Mouse (Mus musculus) retina, embryonic 14.5 days (tissue): Measurements from ENCODE around the gene Atg4a.

Source experiments
- DNase-seq: peaks from one replicate; pipeline ENCODE4 v3.0.0-alpha.2; 2015; ENCODE audit warnings: low spot score

The Atg4a gene

GRCm38 (mm10) chrX:140956272-140956940 is at the start of gene Atg4a, which contains the start of gene Psmd10:
Gene Atg4a, plus strand, starts transcription at chrX:140956907.
Gene Psmd10, minus strand, starts transcription at chrX:140956728.
- peak; percentile 90 for DNase-seq

DNA sequence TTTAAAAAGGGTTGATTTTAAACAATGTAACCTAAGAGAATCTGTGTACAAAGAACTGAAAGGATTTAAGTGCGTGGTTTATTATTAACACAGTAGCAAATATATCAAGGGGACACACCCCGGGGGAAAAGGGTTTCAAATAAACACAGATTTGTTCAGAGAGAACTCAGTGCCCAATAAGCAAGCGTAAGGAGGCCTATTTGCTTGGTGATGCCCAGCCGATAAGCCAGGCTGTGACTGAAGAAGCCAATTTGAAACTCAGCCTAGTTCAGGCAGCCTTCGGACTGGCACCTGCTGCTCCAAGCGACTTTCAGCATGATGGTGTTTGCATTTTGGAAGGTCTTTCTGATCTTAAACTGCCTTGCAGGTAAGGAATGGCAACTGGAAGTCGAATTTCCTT is 49.3 kb upstream of the Atg4a start, which contains the start of gene Vsig1:
Vsig1 (plus strand) TSS at position 249 of the 400 bp plus-strand sequence.
- DNase-seq, result no peak

DNA sequence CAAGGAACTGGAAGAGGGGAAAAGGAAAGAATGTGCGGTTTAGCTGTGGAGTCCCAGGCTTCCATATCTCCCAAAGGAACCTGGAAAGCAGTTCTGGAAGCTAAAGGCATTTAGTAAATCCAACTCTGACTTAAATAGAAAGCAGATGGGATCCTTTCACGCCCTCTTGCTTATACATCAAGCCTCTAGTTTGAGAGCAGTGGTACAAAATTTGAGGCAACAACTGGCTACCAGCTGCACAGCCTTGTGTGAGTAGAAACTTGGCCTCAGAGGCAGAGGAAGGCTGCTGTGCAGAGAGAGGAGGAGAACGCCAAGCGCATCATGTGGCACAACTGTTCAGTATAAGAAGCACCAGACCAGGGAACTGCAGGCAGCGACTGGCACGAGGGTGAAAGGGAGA is 35.4 kb upstream of the Atg4a start:
- DNase-seq, result no peak

- DNase-seq, result peak; percentile 2
These were observed 24.6 kb upstream of the Atg4a start for GRCm38 (mm10) chrX:140932066-140932465.

DNA sequence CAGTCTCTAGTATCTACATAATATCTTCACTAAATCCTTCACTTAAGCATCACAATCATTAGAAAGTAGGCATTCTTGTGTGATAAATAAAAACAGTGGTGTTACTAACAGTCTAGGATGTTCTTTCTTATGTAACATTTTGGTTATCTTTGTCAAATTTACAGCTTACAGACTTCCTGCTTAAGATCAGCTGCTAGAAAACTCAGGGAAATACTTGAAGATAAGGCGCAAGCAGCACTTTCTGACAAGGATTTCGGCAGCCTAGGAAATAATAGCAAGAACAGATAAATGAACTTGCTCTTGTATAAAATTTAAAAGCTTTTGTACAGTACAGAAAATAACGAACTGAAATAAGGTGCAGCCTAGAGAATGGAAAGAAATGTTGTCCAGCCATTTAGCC is 23.4 kb upstream of the Atg4a start:
- no peak for DNase-seq

GRCm38 (mm10) chrX:140936271-140936670 is 20.4 kb upstream of the Atg4a start:
- no peak for DNase-seq

DNA sequence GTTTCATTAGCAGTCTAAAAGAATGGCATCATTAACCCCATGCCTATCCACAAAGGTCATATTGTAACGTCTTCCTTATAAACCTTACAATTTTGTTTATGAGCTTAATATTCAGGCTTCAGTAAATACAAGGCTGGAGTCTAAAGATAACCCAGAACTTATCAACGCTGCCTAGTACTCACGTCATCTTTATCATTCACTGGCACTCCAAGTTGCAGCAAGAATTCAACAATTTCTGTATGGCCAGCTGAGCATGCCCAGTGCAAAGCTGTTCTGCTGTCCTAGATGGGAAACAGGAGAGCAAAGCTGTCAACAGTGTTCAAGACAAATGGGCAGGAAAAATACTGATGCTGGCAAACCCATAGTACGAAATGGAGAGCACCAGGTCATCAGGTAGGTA is 3.1 kb upstream of the Atg4a start:
- no peak for DNase-seq

DNA sequence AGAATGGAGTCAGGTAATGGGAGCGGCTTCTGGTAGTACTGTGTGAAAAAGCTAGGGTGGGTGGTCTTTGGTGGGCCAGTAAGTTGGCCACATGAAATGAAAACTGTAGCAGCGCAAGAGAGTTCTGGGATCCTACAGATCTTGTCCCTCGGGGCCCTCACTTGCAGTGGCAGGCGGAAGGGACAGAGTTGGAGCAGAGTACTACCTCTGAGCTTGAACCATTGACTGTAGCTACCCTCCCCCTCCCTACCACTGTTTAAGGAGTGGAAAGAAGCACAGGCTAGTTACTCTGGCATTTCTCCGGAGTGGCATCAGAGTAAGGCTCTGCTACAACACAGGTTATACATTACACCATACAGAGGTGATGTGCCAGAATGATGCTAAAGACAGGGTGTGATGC is 252 bp downstream of the Atg4a start:
- no peak for DNase-seq

GRCm38 (mm10) chrX:140978943-140979342 is 22.2 kb downstream of the Atg4a start:
- no peak for DNase-seq

- DNase-seq, result no peak
These were observed 22.8 kb downstream of the Atg4a start for GRCm38 (mm10) chrX:140979546-140979945.

DNA sequence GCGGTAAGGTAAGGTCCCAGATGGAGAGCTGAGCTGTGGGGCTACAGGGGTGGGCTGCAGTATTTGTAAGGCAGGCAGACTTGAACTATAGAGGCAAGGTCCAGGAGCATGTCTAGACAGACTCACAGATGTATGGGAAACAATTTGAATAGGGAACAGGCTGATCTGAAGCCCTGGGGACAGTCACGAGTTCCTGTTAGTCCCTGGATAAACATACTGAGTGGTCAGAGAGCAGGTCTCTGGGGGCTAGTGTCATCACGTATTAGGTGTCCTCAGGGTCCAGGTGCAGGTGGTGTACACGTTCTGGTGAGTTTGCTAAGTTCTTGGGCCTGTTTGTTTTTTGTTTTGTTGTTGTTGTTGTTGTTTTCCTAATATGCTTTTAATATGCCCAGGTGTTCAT is 23.5 kb downstream of the Atg4a start:
- DNase-seq, result no peak

- DNase-seq, result no peak
These were observed 26.7 kb downstream of the Atg4a start for GRCm38 (mm10) chrX:140983206-140983960.

GRCm38 (mm10) chrX:140984795-140985194 is 28.1 kb downstream of the Atg4a start:
- no peak for DNase-seq

DNA sequence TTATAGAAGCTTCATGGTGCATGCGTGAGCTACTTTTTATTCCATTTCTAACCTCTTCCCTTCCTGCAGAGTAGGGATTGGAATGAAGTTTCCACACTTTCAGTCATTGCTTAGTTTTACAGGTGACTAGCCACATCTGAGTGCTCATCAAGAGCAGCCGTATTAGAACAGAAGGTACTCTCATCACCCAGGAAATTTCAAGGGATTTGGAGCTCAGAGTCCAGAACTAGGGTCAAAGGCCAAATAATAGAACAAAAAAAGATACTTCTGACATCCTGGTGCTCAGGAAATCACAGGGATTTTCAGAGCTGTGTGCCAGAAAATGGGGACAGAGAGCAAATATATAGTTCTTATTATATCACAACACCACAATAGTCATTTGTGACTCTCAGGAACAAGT is 28.5 kb downstream of the Atg4a start:
- no peak for DNase-seq

DNA sequence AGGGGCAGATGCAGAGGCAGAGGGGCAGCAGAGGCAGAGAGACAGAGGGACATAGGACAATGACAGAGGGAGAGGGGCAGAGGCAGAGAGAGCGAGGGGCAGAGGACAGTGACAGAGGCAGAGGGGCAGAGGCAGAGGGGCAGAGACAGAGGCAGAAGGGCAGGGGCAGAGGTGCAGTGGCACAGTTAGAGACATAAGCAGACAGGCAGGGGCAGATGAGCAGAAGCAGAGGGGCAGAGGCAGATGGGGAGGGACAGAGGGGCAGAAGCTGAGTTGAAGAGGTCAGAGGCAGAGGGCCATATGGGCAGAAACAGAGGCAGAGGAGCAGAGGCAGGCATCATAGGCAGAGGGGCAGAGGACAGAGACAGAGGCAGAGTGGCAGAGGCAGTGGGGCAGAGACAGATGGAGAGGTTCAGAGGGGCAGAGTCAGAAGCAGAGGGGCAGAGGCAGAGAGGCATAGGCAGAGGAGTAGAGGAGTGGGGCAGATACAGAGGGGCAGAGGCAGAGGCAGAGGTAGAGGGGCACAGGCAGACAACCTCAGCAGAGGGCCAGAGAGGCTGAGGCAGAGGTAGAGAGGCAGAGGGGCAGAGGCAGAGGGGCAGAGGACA is 40.3 kb downstream of the Atg4a start:
- no peak for DNase-seq

DNA sequence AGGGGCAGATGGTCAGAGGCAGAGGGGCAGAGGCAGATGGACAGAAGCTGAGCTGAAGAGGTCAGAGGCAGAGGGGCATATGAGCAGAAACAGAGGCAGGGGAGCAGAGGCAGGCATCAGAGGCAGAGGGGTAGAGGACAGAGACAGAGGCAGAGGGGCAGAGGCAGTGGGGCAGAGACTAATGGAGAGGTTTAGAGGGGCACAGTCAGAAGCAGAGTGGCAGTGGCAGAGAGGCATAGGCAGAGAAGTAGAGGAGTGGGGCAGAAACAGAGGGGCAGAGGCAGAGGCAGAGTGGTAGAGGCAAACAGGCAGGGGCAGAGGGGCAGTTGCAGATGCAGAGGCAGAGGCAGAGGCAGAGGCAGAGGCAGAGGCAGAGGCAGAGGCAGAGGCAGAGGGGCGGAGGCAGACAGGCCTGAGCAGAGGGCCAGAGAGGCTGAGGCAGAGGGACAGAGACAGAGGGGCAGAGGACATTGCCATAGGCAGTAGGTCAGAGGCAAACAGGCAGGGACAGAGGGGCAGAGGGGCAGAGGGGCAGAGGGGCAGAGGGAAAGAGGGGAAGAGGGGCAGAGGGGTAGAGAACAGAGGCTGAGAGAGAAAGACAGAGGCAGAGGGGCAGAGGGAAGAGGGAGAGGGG is 41.3 kb downstream of the Atg4a start:
- no peak for DNase-seq

GRCm38 (mm10) chrX:140998885-140999284 is 42.2 kb downstream of the Atg4a start:
- no peak for DNase-seq

DNA sequence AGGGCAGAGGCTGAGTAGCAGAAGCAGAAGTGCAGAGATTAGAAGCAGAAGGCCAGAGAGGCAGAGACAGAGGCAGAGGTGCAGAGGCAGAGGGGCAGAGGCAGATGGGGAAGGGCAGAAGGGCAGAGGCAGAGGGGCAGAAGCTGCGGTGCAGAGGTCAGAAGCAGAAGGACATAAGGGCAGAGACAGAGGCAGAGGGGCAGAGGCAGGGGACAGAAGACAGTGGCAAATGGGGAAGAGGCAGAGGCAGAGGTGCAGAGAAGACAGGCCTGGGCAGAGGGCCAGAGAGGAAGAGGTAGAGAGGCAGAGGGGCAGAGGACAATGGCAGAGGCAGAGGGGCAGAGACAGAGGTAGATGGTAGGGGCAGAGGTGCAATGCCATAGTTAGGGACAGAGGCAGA is 193.0 kb downstream of the Atg4a start:
- no peak for DNase-seq

DNA sequence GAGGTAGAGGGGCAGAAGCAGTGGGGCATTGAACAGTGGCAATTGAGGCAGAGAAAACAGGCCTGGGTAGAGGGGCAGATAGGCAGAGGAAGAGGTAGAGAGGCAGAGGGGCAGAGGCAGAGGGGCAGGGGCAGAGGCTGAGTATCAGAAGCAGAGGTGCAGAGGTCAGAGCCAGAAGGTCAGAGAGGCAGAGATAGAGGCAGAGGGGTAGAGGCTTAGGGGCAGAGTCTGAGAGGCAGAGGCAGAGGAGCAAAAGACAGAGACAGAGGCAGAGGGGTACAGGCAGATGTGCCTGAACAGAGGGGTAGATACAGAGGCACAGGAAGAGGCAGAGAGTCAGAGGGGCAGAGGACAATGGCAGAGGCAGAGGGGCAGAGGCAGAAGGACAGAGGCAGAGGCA is 193.6 kb downstream of the Atg4a start:
- DNase-seq, result no peak

GRCm38 (mm10) chrX:141151182-141151581 is 194.5 kb downstream of the Atg4a start:
- DNase-seq, result no peak

DNA sequence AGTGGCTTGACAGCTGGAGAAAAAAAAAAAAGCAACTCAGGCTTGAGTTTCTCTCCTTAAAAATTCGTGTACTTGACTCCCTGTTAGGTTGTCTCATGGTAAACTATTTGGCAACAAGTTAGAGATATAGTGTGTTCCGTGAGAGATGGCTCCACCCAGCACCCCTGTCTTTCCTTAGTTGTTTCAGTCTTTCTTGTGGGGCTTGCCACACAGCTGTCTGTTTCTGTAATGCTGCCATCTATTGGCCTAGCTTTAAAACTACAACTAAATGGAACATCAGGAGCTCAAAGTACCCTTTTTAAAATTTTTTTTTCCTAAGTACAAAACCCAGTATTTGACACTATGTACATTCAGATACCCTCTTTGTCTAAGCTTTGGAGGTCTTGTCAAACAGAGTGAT is 200.0 kb downstream of the Atg4a start:
- peak; percentile 61 for DNase-seq

DNA sequence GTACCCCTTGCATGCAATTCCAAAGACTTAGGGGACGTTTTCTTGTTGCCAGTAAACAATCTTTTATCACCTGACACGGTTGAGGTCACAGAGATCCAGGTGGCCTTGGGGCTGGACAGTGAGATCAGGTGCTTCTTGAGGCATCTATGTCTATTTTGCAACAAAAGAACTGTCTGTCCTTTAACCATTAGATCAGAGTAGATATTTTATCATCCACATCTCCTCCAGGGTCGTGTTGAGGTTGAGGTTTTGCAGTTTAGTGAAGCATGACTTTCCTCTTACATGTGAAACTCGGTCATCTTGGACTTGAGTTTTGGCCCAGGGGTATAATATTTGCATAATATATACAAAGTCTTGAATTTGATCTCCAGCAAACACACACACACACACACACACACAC is 200.9 kb downstream of the Atg4a start:
- no peak for DNase-seq

DNA sequence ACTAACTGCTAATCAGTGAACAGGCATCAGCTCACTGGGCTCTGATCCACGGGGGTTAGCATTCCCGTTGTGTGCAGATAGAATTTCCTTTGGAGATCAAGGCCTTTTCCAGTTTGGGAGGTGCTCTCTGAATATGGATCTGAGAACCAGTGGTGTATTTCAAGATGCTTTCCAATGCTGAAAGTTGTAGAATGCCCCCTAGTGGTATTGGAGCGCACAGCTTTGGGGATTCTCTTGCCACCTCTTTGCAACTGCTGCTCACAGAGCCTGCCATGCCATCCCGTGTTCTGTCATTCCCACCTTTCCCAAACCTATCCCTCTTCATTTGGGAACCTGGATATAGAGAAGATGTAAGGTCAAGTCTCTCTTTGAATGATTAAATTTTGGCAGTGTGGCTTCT is 201.5 kb downstream of the Atg4a start:
- DNase-seq, result peak; percentile 61
